Mouse (Mus musculus): ENCODE measurements around the gene Arl15.

GRCm38 (mm10) chr13:113940151-113940550, 145.8 kb downstream of the Arl15 start:
- TF ChIP-seq CTCF (IDR thresholded peaks at IDR 0.05; ENCODE audit: low read depth) (no peak), EP300 (optimal IDR thresholded peaks at IDR 0.05) (no peak)
